Mouse (Mus musculus) embryonic facial prominence, embryonic 14.5 days (tissue): ENCODE data around the gene Gm36028. TPM values are rescaled to one million over a fixed set of nuclear protein-coding genes. Genes with fewer than 3 reads are reported as not detected.

ENCODE experiments used
- ATAC-seq: fragments of 200-750 bp; cut with Nextera tagmentation; 2 replicates; pipeline ENCODE4 v1.8.0; 2017; ENCODE audit warnings: low read depth, moderate number of reproducible peaks, moderate TSS enrichment
- DNase-seq: peaks from one replicate; pipeline ENCODE4 v3.0.0-alpha.2; 2015; ENCODE audit warnings: low spot score
- H3K27ac ChIP-seq: fragments of 300-500 bp; sonication (generic); replicated peaks from 2 replicates; pipeline ENCODE4 v1.5.1; 2014; ENCODE audit warnings: low read depth, mild to moderate bottlenecking, low read length, moderate library complexity
- H3K27me3 ChIP-seq: fragments of 300-500 bp; sonication (generic); replicated peaks from 2 replicates; pipeline ENCODE4 v1.6.1; 2014; ENCODE audit warnings: low read length; ENCODE audit not compliant: control insufficient read depth, insufficient read depth
- H3K36me3 ChIP-seq: fragments of 300-500 bp; sonication (generic); 2 replicates; pipeline ENCODE4 v1.6.1; 2014; ENCODE audit warnings: low read length, mixed read lengths; ENCODE audit not compliant: control insufficient read depth, insufficient read depth
- H3K4me1 ChIP-seq: fragments of 300-500 bp; sonication (generic); 2 replicates; pipeline ENCODE4 v1.6.1; 2014; ENCODE audit warnings: antibody characterized with exemption, low read length; ENCODE audit not compliant: control insufficient read depth, insufficient read depth
- H3K4me2 ChIP-seq: fragments of 300-500 bp; sonication (generic); 2 replicates; pipeline ENCODE4 v1.6.1; 2014; ENCODE audit warnings: low read depth, mild to moderate bottlenecking, low read length, moderate library complexity, mixed read lengths
- H3K4me3 ChIP-seq: fragments of 300-500 bp; sonication (generic); 2 replicates; pipeline ENCODE4 v1.5.1; 2014; ENCODE audit warnings: low read depth, mild to moderate bottlenecking, low read length
- H3K9ac ChIP-seq: fragments of 300-500 bp; sonication (generic); 2 replicates; pipeline ENCODE4 v1.6.1; 2014; ENCODE audit warnings: low read depth, mild to moderate bottlenecking, low read length, moderate library complexity, mixed read lengths
- H3K9me3 ChIP-seq: fragments of 300-500 bp; sonication (generic); 2 replicates; pipeline ENCODE4 v1.6.1; 2016; ENCODE audit warnings: low read length; ENCODE audit not compliant: control insufficient read depth
- WGBS: fragments of 180-500 bp; shearing (Covaris S2); extraction: QIAGEN DNeasy Blood & Tissue Kit; methylation state at CpG from one replicate; pipeline ENCODE4 v1.1.7; 2014; 5-methylcytosine and 5-hydroxymethylcytosine counted together
- polyA plus RNA-seq: library from polyadenylated mRNA; unstranded; fragments of >200 nt; fragmentation: Nextera tagmentation; extraction: Ambion mirVana; gene quantifications from 2 replicates; pipeline ENCODE4 v1.2.1, GENCODE M21; 2014

Gene Gm36028
- polyA plus RNA-seq, result not detected in 2 replicates

DNA sequence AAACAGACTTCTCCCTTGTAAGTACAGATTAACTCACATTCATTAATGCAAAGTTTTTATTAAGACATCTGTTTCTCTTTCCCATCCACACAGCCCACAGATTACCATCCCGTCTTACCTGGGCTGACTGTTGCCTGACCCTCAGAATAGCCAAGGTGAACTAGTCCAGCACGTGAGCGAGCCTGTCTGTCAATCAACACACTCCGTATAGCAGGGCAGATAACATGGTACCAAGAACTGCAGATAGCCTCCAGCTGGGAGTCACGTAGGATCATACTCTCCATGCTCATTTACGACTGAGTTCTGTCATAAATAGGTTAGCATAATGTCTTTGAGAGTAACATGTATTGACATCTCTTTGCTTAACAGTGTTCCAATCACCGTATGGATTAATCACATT, at the start of gene Gm36028:
Gm36028 (minus strand) TSS at position 118 of the 400 bp plus-strand sequence.
- no peaks in the 10 kb centered on the region for H3K36me3 ChIP-seq
- DNase-seq, result no peak
- no peaks in the 10 kb centered on the region for H3K9me3 ChIP-seq
- no peak within 1 kb of the TSS for H3K4me2 ChIP-seq
- no peak within 1 kb of the TSS for H3K27ac ChIP-seq
- ATAC-seq, result no peak
- no peak within 1 kb of the TSS for H3K9ac ChIP-seq
- no peaks in the 10 kb centered on the region for H3K4me1 ChIP-seq
- no peaks in the 10 kb centered on the region for H3K27me3 ChIP-seq
- WGBS, result 76% methylated on average over 7 of the region's 7 CpGs
- no peak within 1 kb of the TSS for H3K4me3 ChIP-seq

DNA sequence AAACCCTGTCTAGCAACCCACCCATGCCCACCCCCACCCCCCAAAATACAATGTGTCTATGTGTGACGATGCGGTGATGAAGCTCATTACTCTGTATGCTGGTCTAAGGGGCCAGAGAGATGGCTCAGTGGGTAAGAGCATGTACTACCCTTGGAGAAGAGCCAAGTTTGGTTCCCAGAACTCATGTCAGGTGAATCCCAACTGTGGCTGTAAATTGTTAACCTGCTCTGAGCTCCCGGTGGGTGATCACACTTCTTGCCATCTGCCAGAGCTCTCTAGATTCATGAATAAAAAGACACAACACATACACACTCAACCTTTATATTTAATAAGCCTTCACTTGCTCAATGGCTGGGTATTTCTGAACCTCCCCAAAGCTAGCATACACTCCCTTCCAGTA, 45.5 kb upstream of the Gm36028 start:
- Histone ChIP-seq H3K27me3 (no peaks in the 10 kb centered on the region), H3K9me3 (peaks cover 1% of the 10 kb centered on the region; the same call in 1 of the 2 replicates), H3K9ac (no peak overlapping the region), H3K27ac (no peak overlapping the region), H3K4me3 (no peak overlapping the region), H3K4me2 (no peak overlapping the region), H3K4me1 (no peaks in the 10 kb centered on the region), H3K36me3 (no peaks in the 10 kb centered on the region)
- DNase-seq (no peak), ATAC-seq (no peak)
- 100% methylated on average over 3 of the region's 3 CpGs for WGBS

DNA sequence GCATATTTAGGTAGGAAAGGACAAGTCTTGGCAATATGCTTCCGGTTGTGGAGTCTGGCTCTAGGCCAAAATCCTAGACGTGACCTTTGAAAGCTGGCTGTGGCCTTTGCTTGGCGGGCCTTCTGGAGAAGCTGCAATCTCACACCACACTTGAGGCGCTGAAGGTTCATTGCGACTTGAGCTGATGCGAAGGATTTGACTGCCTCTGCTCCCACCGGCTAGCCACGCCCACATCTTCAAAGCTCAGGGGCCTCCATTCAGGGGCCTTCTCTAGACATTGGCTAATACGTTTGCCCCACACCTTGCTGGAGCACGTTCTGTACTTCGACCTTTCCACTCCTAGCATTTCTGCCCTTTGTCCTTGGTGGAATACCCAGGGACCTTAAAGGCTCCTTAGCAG, 40.4 kb upstream of the Gm36028 start:
- DNase-seq (no peak), ATAC-seq (no peak)
- H3K4me2 ChIP-seq, result no peak overlapping the region
- H3K36me3 ChIP-seq, result no peaks in the 10 kb centered on the region
- no peaks in the 10 kb centered on the region for H3K27me3 ChIP-seq
- H3K4me1 ChIP-seq, result peaks cover 3% of the 10 kb centered on the region; the same call in 1 of the 2 replicates
- no peak overlapping the region for H3K27ac ChIP-seq
- WGBS, result 45% methylated on average over 11 of the region's 11 CpGs
- H3K9ac ChIP-seq, result no peak overlapping the region
- no peaks in the 10 kb centered on the region for H3K9me3 ChIP-seq
- H3K4me3 ChIP-seq, result no peak overlapping the region

DNA sequence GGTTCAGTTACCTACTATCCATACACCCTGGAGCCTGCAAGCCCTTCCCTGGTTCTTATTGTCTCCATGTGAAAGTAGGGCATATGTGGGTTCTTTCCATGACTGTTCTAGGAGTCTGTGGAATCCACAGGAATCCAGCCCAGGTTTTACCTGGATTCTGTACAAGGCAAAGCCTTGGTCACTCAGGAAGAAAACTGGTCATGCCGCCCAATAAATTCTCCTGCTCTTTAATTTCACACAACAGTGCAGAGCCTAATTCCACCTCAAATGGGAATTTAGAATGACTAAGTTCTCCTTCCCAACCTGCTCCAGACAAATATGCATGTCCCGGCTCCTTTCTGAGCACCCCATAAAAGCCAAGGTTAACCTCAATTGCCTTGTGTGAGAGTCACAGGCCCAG, 38.4 kb upstream of the Gm36028 start:
- H3K9me3 ChIP-seq, result no peaks in the 10 kb centered on the region
- no peak for DNase-seq
- 38% methylated on average over 2 of the region's 2 CpGs for whole genome bisulfite sequencing
- H3K4me3 ChIP-seq, result no peak overlapping the region
- ATAC-seq, result no peak
- no peak overlapping the region for H3K9ac ChIP-seq
- H3K4me2 ChIP-seq, result no peak overlapping the region
- H3K27ac ChIP-seq, result no peak overlapping the region
- no peaks in the 10 kb centered on the region for H3K36me3 ChIP-seq
- peaks cover 3% of the 10 kb centered on the region; the same call in 1 of the 2 replicates for H3K4me1 ChIP-seq
- no peaks in the 10 kb centered on the region for H3K27me3 ChIP-seq

DNA sequence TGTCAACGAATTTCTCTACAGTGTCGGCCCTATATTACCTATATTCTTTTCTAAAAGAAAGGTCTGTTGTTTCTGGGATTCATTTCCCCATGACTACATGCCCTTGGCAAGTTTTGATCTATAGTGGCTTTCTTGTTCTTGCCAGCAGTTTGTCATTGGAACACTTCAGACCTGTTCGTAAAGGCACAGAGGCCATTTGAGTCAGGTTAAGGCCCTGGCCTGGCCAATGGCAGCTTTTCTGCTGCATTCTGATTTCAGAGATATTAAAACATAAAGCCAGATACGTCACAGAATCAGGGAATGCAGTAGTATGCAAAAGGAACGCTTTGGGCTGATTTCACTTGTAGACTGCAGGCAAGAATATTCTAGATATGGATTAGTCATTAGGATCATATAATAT, 37.8 kb upstream of the Gm36028 start:
- Histone ChIP-seq H3K9ac (no peak overlapping the region), H3K4me2 (no peak overlapping the region), H3K4me1 (peaks cover 3% of the 10 kb centered on the region; the same call in 1 of the 2 replicates), H3K27me3 (no peaks in the 10 kb centered on the region), H3K36me3 (no peaks in the 10 kb centered on the region), H3K27ac (no peak overlapping the region), H3K4me3 (no peak overlapping the region), H3K9me3 (no peaks in the 10 kb centered on the region)
- 68% methylated on average over 5 of the region's 5 CpGs for WGBS
- ATAC-seq (no peak), DNase-seq (no peak)

DNA sequence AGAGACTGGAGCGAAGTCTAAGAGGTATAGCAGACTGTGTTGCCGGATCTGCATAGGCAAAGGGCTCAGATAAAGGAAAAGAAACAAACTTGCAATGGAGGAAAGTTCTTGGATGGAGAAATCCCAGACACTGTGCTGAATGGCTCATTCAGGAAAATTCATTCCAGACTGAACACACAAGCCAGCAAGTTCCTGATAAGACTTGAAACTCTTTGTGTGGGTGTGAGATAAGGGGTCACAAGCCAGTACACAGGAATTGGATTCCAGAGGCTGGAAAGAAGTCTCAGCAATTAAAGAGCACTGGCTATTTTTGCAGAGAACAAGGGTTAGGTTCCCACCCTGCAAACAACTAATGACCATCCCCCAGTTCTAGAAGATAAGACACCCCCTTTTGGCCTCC, 33.0 kb upstream of the Gm36028 start:
- DNase-seq, result no peak
- H3K4me2 ChIP-seq, result no peak overlapping the region
- WGBS, result 73% methylated on average over 2 of the region's 2 CpGs

DNA sequence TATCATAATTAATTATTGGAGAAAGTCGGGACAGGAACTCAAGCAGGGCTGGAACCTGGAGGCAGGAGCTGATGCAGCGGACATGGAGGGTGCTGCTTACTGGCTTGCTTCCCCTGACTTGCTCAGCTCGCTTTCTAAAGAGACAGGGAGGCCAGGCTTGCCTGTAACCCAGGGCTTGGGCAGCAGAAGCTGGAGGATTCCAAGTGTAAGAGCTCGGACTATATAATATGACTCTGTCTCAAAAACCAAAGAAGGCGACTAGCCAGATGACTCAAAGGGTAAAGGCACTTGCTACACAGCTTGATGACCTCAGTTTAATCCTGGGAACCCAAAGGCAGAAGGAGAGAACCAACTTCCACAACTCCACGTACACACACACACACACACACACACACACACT, 32.4 kb upstream of the Gm36028 start:
- no peak overlapping the region for H3K4me3 ChIP-seq
- no peaks in the 10 kb centered on the region for H3K27me3 ChIP-seq
- H3K4me2 ChIP-seq, result no peak overlapping the region
- no peak overlapping the region for H3K9ac ChIP-seq
- no peaks in the 10 kb centered on the region for H3K9me3 ChIP-seq
- H3K36me3 ChIP-seq, result no peaks in the 10 kb centered on the region
- no peak for DNase-seq
- H3K4me1 ChIP-seq, result peaks cover 12% of the 10 kb centered on the region; the same call in 1 of the 2 replicates
- no peak overlapping the region for H3K27ac ChIP-seq
- 54% methylated on average over 6 of the region's 6 CpGs for WGBS
- no peak for ATAC-seq

More for the DNA sequence above, 33.0 kb upstream of the Gm36028 start:
- Histone ChIP-seq H3K4me3 (no peak overlapping the region), H3K27ac (no peak overlapping the region), H3K4me1 (peaks cover 12% of the 10 kb centered on the region; the same call in 1 of the 2 replicates), H3K9me3 (no peaks in the 10 kb centered on the region), H3K9ac (no peak overlapping the region), H3K27me3 (no peaks in the 10 kb centered on the region), H3K36me3 (no peaks in the 10 kb centered on the region)
- ATAC-seq, result no peak

DNA sequence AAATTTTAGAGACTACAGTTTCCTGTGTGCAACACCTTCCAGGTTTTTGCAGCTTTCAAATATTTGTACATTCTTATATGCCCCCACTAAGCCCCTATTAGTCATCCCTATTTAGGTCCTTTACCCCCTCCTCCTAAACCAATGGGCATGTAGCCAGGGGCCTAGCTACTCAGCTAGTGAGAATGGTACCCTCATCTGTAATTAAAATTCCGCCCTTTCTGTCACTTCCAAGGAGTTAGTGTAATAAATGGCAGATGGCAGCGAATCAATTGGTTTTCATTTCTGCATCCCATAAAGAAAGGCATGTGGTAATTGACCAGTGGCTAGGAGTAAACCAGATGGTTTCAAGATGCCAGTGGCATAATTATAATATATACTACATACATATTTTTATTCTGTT, 31.7 kb upstream of the Gm36028 start:
- no peak for ATAC-seq
- DNase-seq, result peak; percentile 55
- H3K4me1 ChIP-seq, result peaks cover 10% of the 10 kb centered on the region; the same call in 1 of the 2 replicates
- no peak overlapping the region for H3K9ac ChIP-seq
- 42% methylated on average over 2 of the region's 2 CpGs for WGBS
- no peak overlapping the region for H3K4me2 ChIP-seq
- no peak overlapping the region for H3K27ac ChIP-seq
- no peak overlapping the region for H3K4me3 ChIP-seq
- H3K27me3 ChIP-seq, result no peaks in the 10 kb centered on the region
- no peaks in the 10 kb centered on the region for H3K9me3 ChIP-seq
- no peaks in the 10 kb centered on the region for H3K36me3 ChIP-seq

DNA sequence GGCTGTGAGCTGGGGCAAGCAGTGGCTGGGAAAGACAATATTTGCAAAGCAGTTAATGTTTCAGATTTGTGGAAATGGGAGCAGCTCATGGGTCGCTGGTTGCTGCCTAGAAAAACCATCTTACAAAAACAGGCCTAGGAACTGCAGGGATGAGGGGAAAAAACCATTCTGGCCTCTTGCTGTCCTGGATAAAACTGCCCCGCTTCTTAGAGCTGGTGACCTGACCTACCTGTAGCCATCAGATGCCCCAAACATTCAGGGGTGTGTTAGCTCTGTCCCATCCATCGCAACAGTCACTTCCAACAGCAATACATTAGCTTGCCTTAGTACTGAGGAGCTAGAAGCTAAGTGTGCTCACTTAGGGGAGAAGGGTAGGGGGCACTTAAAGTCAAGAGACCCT, 28.0 kb upstream of the Gm36028 start:
- H3K4me1 ChIP-seq, result peaks cover 10% of the 10 kb centered on the region; the same call in 1 of the 2 replicates
- H3K9me3 ChIP-seq, result no peaks in the 10 kb centered on the region
- H3K4me3 ChIP-seq, result no peak overlapping the region
- ATAC-seq, result no peak
- no peak overlapping the region for H3K4me2 ChIP-seq
- H3K27me3 ChIP-seq, result no peaks in the 10 kb centered on the region
- no peak overlapping the region for H3K9ac ChIP-seq
- WGBS, result 86% methylated on average over 3 of the region's 3 CpGs
- DNase-seq, result no peak
- H3K27ac ChIP-seq, result no peak overlapping the region
- H3K36me3 ChIP-seq, result peaks cover 4% of the 10 kb centered on the region
